Mouse (Mus musculus): ENCODE data around the gene Atp11b. TPM values are rescaled to one million over a fixed set of nuclear protein-coding genes. Genes with fewer than 3 reads are reported as not detected.

The Atp11b gene
- polyA plus RNA-seq, 1 experiment from 2014 or later: 33.6 TPM

Other genes with a start within 250 kb of the Atp11b start
- gene Dcun1d1, start 183.3 kb downstream of the Atp11b start, polyA plus RNA-seq (2015; fragmentation: Nextera tagmentation; extraction: Ambion mirVana): 99.9 and 103 TPM in 2 replicates
- gene Mccc1, start 246.6 kb downstream of the Atp11b start, polyA plus RNA-seq (2015; fragmentation: Nextera tagmentation; extraction: Ambion mirVana): 33.8 and 36.7 TPM in 2 replicates

Data from lung, embryonic 15.5 days (tissue).